Mouse (Mus musculus) spleen, postnatal 36 days (tissue): Measurements from ENCODE around the gene Catsper1.

Source experiments
- DNase-seq, 2 experiments: peaks; one replicate each; pipeline ENCODE4 v3.0.0; 2022; ENCODE audit warnings: low spot score in 2 of 2, mixed read lengths in 1 of 2

The Catsper1 gene

DNA sequence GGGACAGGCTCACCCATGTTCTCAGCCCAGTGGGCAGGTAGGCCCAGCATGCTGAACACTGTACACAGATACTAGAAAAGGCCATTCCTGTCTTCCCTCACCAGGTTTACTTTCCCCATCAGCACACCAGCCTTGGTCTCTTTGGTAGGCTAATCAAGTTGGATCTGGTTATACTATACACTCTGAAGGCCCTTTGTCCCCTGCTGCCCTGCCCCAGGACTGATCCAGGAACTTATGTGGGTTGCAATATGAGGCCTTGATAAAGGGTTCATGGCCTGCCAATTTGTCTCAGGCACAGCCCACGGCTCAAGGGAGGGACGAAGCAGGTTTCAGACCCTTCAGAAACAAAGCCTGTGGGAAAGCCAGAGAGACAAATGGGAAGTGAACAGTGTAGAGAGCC lies 18.1 kb downstream of the Catsper1 start:
- DNase-seq, result no peak

DNA sequence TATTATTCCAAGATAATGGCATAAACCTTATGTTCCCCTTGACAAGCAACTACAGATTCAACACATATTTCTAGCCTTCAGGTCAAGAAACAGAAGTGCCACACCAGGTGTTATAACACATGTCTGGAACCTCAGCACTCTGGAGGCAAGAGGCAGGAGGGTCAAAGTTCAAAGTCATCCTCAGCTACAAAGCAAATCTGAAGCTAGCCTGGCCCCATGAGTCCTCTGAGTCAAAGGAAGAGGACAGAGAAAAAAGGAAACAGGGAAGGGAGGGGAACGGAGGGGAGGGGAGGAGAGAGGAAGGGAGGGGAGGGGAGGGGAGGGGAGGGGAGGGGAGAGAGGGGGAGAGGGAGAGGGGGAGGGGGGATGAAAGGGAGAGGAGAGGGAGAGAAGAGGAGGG lies 20.5 kb downstream of the Catsper1 start:
- no peak for DNase-seq

DNA sequence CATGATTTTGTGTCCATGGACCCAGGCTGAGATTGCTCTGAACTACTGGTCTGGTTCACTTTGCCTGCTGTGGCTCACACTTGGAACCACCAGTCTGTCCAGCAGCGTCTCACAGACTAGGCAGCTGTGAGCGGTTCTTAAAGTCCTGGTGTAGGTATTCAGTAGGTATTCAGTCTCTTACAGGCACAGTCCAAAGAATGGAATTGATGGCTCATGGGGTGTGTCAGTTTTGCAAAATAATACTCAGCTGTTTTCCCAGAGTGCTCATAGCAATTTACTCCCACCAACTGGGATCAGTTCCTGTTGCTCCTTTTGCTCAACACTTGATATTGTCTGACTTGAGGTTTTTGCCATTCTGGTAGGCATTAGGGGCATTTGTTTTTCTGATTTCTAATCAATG lies 26.6 kb downstream of the Catsper1 start:
- no peak for DNase-seq

DNA sequence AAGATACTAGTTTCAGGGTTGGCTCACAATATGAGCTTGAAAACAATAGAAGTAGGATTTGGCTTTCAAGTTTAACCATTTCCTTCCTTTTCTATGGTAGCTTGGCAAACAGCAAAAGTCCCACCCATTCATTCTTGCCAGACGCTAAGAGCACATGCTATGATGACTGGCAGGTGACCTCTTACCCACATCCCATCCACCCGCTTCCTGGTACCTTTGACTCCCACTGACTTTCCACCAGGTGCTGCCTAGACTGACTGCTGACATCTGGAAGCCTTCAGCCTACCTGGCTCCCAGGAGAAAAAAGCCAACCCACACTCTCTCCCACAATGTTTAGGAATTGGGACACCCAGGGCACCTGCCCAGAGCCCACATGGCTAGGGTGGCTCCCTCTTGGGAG lies 28.6 kb downstream of the Catsper1 start:
- no peak for DNase-seq

DNA sequence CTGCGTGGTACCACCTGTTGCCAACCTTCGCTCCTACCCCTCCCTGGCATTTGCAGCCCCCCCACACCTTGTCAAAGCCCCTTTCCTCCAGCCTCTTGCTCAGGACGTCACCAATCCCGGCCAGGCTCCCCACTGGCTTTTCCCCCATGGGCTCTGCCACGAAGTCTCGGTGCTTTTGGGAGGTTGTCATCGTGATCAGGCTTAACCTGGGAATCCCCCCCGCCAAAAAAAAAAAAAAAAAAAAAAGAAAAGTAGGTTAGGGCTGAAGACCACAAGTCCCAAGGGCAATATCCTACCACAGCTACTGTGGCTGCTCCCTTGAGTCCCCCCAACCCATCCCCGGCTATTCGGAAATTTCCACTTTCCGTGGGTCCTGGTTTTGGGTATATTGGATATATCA lies 30.2 kb downstream of the Catsper1 start:
- DNase-seq, result no peak

DNA sequence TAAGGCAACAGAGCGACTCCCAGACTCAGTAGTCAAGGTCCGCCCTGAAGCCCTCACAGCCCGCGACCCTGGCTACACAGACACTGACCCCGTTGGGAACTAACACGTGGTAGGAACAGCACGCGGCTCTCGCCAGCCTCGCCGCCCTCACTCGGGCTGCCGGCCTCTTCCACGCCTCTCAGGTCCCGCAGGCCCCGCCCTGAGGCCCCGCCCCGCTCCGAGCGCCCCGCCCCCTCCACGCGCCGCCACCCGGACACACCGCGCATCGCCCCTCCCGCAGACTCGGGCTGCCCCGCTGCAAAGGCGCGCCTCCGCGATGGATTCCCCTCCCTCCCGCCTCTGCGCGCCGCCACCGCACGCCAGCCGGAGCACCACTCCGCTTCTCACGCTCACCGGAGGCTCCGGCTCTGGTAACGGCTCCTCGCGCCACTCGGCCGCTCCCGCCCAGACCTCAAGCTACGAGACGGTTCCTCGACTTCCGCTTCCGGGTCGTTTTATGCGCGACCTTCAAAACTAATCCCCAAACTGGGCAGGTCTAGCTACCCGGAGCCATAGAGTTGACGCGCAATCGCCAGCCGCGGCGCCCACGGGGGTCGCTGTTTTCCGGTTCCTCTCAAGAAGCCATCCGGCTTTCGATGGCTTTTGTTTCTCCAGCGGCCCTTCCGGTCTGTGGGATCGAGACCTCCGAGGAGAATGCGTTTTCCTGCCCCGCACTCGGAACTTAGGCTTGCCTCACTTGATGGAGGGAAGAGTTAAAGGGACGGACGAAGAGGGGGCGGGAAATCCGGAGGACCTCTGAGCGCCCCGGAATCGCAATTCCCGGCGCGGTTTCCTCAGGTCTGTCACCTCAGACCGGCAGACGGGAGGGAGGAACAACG lies 30.9 kb downstream of the Catsper1 start, which contains the start of gene Eif1ad:
Gene Eif1ad, plus strand, starts transcription at position 567 of the 878 bp plus-strand sequence.
- peak; percentile 88 to 91 for DNase-seq

DNA sequence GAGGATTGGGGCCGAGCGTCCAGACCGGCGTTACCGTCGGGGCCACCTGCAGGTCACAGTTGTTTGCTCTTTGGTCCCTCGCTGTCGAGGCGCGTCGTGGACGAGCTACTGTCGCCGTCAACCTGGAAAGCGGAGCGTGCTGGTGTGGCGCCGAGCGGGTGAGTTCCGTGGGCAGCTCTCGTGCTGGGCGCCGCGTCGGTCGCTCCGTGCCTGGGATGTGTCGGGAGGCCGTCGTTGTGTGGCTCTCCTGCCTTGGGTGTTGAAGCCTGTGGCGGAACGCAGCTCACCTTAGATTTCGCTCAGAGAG lies 31.5 kb downstream of the Catsper1 start, which contains the start of gene Banf1:
Gene Banf1, minus strand, starts transcription at position 116 of the 307 bp plus-strand sequence.
- DNase-seq, result no peak

DNA sequence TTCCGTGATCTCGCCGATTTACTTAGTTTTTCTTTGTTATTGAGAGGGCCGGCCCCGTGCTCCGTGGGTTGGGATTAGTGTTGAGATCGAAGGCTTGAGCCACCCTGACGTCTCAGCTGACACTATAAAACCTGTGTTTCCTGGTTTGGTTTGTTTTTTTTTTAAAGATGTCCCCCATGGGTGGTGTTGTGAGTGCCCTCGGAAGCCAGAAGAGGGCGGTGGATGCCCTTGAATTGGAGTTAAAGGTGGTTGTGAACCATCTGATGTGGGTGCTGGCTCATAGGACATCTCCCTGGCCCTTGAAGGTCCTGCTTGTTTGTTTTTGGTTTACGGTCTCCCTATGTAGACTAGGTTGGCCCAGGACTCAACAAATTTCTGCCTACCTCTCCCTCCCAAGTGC lies 31.9 kb downstream of the Catsper1 start:
- no peak for DNase-seq

DNA sequence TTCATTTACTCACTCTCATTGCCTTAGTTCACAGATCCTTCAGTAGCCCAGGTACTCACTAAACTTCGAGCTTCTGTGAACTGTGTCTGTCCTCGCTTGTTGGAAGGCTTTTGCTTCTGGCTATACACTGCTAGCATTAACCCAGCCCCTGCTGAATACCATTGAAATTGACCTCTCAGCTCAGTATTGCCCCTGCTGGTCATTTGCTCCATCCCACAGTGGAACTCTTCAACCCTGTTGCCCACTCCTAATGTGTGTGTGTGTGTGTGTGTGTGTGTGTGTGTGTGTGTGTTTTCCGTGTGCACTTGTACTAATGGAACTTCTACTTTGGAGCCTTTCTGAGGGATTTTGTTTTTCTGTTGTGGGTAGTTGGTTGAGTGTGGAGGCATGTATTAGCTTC lies 35.4 kb downstream of the Catsper1 start:
- DNase-seq, result no peak

DNA sequence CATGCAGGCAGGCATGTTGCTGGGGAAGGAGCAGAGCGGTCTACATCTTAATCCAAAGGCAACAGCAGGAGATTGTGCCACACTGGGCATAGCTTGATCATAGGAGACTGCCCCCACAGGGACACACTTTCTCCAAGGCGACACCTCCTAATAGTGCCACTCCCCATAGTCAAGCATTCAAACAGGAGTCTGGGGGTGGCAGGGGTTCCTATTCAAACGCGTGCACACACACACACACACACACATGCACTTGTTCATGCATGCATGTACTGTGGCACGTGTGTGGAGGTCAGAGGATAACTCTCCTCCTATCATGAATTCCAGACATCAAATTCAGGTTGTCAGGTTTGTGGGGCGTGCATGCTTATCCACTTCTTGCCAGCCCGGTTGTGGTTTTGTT lies 37.2 kb downstream of the Catsper1 start:
- DNase-seq, result no peak

DNA sequence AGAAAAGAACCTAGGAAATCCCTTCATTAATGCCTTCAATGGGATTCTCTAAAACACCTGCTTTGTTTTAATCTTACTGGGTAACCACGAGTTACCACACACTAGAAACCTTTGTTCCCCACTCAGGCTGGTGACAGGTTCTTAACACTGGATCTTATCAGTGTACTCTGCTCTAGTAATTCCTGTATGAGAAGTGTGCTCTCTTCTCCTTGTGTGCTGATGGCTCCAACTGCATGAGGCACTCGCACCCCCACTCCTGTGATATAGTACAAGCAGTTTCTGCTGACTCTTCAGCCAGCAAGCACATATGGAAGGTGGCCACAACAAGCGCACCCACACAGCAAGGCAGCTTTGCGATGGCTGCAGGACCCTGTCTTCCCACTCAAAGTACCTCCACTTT lies 38.6 kb downstream of the Catsper1 start:
- no peak for DNase-seq

DNA sequence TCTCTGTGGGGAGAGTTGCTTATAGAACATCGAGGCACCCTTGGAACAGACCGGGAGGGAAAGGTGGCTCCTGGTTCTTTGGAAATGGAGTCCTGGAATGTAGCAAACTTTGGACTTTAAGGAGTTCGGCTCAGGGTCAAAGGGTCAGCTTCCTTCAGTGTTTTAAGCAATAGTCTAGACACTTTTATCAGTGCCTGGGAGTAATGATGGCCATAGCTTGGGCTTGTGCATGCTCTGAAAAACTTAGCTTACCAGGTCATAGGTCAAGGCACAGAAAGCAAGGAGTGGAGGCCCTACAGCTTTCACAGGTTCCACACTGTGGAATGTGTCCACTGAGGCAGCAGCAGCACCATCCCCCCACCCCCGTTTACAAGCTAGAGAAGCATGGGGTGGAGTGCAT lies 39.2 kb downstream of the Catsper1 start:
- DNase-seq, result no peak

DNA sequence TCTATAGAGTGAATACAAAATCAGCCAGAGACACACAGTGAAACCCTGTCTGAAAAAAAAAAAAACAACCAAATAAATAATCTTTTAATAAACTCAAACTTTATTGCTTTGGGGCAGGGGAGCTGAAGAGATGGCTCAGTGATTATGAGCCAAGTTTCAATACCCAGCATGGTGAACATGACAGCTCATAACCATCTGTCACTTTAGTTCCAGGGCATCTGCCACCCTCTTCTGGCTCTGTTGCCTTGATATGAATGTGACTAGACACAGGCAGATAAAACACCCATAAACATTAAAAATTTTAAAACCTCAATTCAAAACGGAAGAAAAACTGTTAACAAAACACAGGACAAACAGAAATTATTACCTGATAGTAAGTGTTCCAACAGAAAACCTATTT lies 41.9 kb downstream of the Catsper1 start:
- DNase-seq, result no peak

DNA sequence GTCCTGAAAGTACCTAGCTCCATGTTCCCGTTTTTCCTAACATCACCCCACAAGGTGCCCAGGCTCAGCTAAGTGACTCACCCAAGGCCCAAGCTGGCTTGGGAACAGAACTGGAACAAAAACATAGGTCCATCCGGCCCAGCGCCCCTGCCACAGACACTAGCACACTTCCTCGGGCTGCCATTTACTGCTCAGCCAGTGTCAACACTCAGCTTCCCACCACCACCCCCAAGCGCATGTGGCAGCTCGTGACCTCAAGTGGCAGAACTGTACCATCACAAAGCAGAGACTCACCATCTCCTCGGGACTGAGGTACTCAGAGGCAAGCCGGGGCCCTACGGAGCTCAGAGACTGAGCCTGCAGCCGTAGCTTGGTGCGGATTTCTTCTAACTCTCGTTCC lies 47.8 kb downstream of the Catsper1 start:
- no peak for DNase-seq

DNA sequence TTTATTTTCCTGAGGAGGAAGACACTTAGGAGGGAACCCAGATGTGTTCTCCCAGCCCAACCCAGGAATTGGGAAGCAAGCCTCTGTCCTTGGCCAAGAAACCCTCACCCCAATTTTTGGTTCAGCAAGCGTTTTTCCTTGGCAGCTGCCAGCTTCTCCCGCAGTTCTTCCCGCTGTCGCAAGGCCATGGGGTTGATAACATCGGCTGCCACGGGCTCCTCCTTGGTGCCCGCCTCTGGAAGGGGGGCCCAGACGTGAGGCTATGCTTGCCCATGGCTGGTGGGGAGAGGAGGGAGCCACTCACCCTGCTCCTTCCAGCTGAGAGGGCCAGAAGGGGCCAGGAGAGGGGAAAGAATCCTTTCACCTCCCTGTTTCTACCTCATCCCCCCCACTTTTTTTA lies 49.2 kb downstream of the Catsper1 start:
- no peak for DNase-seq

DNA sequence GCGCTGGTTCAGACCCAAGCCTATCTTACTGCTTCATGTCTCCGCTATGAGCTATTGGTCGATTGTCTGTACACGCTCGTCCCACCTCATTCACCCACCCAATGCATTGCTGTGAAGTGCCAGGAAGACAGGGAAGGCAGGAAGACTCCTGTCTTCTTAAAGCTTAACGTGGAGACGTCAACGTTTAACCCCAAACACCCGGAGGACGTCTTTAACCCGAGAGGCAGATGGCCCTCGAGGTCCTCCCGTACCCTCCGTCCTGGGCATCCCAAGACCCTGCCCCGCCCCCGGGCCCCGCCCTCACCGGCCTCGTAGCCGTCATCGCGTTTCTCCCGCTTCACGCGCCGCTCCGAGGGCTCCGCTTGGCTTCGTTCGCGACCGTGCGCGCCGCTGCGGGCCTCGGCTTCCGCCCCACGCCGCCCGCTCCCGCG lies 52.5 kb downstream of the Catsper1 start:
- peak in 1 of 2 experiments; percentile 43 for DNase-seq

DNA sequence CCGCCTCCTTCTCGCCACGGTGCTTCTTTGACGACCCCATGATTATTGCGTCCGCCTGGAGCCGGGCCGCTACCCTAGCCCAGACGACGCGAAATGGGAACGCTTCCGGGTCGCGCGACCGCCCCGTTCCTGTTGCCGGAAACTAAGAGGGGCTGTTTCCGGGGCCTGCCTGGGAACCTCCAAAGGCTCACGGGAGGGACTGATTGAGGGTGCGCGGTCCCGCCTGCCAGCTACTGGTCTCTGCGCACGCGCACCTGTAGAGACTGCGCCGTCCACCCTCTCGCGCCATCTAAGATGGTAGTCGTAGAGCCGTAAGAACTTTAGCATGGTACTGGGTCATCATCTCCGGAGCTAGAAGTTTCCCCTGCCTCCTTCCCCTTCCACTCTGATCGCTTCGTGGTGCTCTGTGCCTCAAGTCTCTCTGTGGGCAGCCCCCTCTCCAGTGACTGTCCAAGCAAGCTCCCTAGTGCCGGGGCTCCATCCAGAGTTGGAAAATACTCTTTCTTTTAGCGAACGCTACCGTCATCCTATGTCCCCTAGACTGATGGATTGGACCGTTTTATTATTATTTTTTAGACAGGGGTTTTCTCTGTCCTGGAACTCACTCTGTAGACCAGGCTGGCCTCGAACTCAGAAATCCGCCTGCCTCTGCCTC lies 53.2 kb downstream of the Catsper1 start, which contains the start of gene Sart1:
Gene Sart1, minus strand, starts transcription at position 116 of the 655 bp plus-strand sequence.
- DNase-seq, result peak; percentile 96

DNA sequence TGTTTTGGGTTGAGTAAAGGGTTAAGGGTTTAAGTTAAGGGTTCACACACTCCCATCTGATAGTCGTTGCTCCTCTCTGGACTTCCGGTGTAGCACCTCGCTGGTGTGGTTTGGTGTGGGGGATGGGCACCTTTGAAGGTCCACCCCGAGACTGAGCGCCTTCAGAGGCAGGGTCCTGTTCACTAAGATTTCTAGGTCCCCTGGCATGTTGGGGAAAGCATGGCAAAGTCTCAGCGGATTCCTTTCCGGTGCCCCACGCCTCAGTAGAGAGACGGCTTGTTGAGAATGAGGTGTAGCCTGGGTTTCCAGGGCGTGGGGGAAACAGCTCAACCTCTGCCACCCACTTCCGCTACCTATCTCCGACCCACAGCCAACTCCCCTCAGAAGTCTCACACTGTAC lies 54.1 kb downstream of the Catsper1 start:
- DNase-seq, result peak; percentile 84

DNA sequence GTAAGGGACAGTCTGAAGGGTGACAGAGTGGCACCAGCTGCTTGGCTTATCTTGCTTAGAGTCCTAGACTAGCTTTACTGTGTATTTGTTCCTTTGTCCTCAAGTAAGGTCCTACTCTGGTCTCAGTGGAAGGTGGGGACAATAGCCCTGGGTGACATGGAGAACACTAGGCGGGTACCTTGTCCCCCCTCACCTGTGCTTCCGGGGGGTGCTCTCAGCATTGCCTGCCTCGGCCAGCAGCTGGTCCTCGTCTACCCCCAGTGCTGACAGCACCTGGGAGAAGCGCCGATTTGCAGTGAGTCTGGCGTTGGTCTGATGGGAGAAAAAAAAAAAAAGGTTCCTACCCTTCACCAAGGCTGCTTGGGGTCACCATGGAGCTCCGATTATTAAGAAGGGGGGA lies 54.9 kb downstream of the Catsper1 start:
- no peak for DNase-seq

DNA sequence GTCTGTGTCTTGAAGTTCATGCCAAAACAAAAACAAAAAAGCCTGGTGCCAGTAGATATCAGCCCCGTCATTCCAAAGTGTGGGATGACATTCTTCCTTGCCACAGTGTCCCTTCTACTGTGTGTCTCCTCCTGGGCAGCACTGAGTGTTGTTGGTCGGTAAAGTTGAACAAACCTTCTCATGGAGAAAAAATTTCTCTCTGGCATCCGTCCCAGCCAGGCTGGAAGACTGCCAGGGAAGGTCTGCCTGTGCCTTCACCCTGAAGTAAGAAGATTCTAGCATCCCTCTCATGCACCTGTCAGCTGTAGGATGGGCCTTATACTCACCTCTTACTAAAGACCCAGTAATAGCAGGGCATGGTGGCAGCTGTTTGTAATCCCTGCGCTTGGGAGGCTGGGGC lies 57.4 kb downstream of the Catsper1 start:
- DNase-seq, result no peak
